Mouse (Mus musculus) megakaryocyte, adult 5-6 weeks (primary cell): ENCODE results near the gene Irgm2. TPM values are rescaled to one million over a fixed set of nuclear protein-coding genes. Genes with fewer than 3 reads are reported as not detected.

ENCODE experiments used
- ATAC-seq: 2 replicates; pipeline ENCODE4 v1.8.0; 2016; ENCODE audit warnings: mild to moderate bottlenecking, inconsistent platforms; ENCODE audit not compliant: poor library complexity, severe bottlenecking
- total RNA-seq, 2 experiments: library from RNA; stranded (forward) in 1 of 2; stranded (reverse) in 1 of 2; fragments of 153-499, 151-499 nt in 1 of 2; fragments of 221-1000, 200-1000 nt in 1 of 2; gene quantifications; 2 replicates each; pipeline versions ENCODE4 v1.2.3 to v1.2.4; 2015 to 2017

Gene Irgm2
- total RNA-seq, 2 experiments from 2014 or later = 18.2 to 19.7 TPM

DNA sequence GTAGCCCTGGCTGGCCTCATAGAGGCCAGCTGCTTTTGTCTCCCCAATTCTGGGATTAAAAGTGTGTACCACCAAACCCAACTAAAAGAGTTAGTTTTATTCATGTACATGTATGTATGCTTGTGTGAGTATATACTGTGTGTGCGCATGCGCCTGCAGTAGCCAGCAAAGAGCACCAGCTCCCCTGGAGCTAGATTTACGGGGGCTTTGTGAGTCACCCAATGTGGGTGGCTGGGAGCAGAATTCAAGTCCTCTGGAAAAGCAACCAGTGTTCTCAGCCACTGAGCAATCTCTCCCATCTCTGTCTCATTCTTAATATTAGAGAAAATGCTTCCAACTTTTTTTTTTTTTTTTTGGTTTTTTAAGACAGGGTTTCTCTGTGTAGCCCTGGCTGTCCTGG is 55.0 kb downstream of the Irgm2 start:
- ATAC-seq = no peak

DNA sequence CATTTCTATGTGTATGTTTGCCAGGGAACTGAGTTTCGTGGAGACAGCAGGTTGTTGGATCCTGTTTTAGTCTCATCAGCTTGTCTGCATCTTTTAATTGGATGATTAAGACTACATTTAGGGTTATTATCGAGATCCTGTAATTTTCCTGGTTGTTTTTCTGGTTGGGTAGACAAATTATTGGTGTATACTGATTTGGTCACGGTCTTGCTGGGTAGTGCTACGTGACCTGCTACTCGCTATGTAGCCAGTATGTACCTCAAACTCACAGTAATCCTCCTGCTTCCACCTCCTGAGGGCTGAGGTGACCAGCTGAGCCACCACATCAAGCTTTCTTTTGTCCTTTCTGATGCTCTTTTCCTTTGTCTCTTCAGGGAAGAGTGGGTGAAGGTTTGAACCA is 58.4 kb downstream of the Irgm2 start:
- no peak for ATAC-seq

DNA sequence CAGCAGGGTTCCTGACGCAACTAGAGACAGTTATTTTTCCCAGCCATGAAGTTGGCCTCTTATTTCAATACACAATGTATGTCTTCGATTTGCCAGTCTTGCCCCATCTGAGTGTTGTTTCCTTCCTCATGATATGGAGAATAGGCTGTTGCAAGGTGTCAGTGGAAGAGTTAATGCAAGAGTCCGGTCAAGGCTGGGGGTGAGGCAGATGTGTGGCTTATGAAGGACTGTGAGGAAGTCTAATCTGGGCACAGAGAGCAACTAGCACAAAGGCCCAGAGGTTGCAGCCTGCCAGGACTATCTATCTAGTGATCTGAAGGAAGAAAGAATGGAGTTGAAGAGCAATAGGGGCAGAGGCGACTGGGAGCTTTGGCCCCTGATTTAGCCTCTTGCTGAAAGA is 60.7 kb downstream of the Irgm2 start:
- peak; percentile 94 for ATAC-seq

DNA sequence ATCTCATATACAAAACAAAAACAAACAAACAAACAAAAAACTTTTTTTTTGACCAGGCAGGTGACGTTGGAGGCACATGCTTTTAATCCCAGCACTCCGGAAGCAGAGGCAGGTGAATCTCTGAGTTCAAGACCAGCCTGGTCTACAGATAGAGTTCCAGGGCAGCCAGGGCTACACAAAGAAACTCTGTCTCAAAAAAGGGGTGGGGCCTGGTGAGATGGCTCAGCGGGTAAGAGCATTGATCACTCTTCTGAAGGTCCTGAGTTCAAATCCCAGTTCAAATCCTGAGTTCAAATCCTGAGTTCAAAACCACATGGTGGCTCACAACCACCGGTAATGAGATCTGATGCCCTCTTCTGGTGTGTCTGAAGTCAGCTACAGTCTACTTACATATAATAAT is 62.4 kb downstream of the Irgm2 start:
- ATAC-seq = no peak

DNA sequence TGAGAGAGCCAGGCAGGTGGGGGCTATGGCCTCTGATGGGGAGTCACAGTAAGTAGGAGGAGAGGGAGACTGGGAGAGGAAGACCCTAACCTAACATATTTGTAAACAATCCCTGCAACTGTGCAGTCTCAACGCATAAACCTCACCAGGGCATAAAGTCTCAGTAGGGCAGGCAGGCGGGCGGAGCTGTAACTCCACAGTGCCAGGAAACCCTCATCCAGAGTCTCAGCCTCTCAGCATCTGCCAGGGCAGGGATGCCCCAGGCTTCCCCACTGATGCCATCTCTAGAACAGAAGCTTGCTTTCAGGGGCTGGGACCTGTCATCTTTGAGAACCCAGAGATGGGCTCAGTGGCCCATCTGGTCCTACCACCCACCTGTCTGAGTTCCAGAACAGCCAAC is 62.9 kb downstream of the Irgm2 start:
- ATAC-seq = no peak

DNA sequence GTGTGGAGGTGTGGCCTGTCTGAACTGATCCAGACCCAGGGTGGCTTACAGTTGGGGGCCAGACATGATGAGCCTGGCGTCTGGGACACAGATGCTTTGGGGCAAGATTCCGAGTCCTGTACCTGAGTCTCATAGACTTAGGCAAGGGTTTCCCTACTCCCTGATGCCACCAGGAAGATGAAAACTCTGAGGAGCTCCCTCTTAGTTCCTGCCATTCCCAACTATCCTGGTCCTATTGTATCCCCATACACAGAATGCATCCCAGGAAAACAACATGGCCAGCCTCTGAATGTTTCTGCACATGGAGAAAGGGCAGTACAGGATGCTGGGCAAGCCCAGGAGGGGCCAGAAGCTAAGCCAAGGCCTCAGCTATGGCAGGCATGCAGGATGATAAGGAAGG is 64.1 kb downstream of the Irgm2 start:
- no peak for ATAC-seq

DNA sequence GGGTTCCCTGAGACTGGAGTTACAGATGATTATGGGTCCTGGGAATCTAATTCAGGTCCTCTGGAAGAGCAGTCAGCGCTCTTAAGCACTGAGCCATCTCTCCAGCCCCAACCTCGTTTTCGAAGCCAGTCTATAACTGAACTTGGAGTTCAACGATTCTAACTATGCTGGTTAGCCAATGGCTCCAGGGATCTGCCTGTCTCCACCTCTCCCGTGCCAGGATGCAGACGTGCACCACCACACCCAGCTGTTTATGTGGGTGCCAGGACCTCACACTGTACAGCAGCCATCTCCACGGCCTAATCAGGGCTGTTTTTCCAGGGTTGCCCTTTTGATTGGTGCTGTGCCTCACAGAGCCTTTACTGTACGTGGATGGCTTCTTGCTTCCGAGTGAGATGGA is 65.1 kb downstream of the Irgm2 start:
- no peak for ATAC-seq

DNA sequence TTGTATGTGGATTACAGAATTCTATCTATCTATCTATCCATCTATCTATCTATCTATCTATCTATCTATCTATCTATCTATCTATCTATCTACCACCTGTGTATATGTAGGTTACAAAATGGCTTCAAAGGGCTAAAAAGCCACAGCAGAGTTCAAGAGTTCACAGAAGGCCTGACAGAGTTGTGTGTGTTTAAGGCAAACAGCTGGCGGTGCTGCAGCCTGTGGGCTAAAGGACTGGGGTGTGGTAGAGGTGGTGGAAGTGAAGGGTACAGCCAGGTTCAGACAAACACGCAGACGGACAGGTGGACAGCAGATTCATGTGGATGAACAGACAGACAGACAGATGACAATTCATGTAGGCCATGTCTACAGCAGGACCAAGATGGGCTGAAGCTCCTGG is 68.9 kb downstream of the Irgm2 start:
- no peak for ATAC-seq

Other genes with a start within 250 kb of the Irgm2 start
- gene Larp1, start 190.6 kb upstream of the Irgm2 start, total RNA-seq (2015) = 62.3 and 65.1 TPM in 2 replicates
- 29.8 and 38.1 TPM in 2 replicates for gene Larp1, start 190.6 kb upstream of the Irgm2 start, total RNA-seq (2017)
- not detected in 2 replicates for gene Gm12248, start 106.5 kb upstream of the Irgm2 start, total RNA-seq (2015)
- not detected in 2 replicates for gene Gm12248, start 106.5 kb upstream of the Irgm2 start, total RNA-seq (2017)
- gene Cnot8, start 95.5 kb upstream of the Irgm2 start, total RNA-seq (2015) = 57.4 and 62.3 TPM in 2 replicates
- gene Cnot8, start 95.5 kb upstream of the Irgm2 start, total RNA-seq (2017) = 86.3 and 88.8 TPM in 2 replicates
- 3.4 and 7.3 TPM in 2 replicates for gene Gemin5, start 31.1 kb upstream of the Irgm2 start, total RNA-seq (2015)
- gene Gemin5, start 31.1 kb upstream of the Irgm2 start, total RNA-seq (2017) = 7.4 and 7.8 TPM in 2 replicates
- gene Mrpl22, start 28.0 kb upstream of the Irgm2 start, total RNA-seq (2015) = 45.0 and 47.8 TPM in 2 replicates
- 29.6 and 31.8 TPM in 2 replicates for gene Mrpl22, start 28.0 kb upstream of the Irgm2 start, total RNA-seq (2017)
- gene Igtp, start 62 bp upstream of the Irgm2 start, total RNA-seq (2015) = 21.0 and 23.8 TPM in 2 replicates
- gene Igtp, start 62 bp upstream of the Irgm2 start, total RNA-seq (2017) = 14.0 and 16.0 TPM in 2 replicates
- gene 4930438A08Rik, start 75.2 kb downstream of the Irgm2 start, total RNA-seq (2015) = 12.5 and 18.7 TPM in 2 replicates
- gene 4930438A08Rik, start 75.2 kb downstream of the Irgm2 start, total RNA-seq (2017) = 23.6 and 30.1 TPM in 2 replicates
- 5.6 and 9.7 TPM in 2 replicates for gene Zfp692, start 107.5 kb downstream of the Irgm2 start, total RNA-seq (2015)
- 8.6 and 9.2 TPM in 2 replicates for gene Zfp692, start 107.5 kb downstream of the Irgm2 start, total RNA-seq (2017)
- gene Zfp672, start 130.7 kb downstream of the Irgm2 start, total RNA-seq (2015) = 26.9 and 28.8 TPM in 2 replicates
- 14.7 and 19.2 TPM in 2 replicates for gene Zfp672, start 130.7 kb downstream of the Irgm2 start, total RNA-seq (2017)
- gene Sh3bp5l, start 131.1 kb downstream of the Irgm2 start, total RNA-seq (2015) = 3.8 and 4.1 TPM in 2 replicates
- gene Sh3bp5l, start 131.1 kb downstream of the Irgm2 start, total RNA-seq (2017) = 13.6 and 20.5 TPM in 2 replicates
- gene Lypd8, start 179.4 kb downstream of the Irgm2 start, total RNA-seq (2015) = not detected in 2 replicates
- not detected in 2 replicates for gene Lypd8, start 179.4 kb downstream of the Irgm2 start, total RNA-seq (2017)
- not detected in 2 replicates for gene 1810065E05Rik, start 221.5 kb downstream of the Irgm2 start, total RNA-seq (2015)
- not detected in 2 replicates for gene 1810065E05Rik, start 221.5 kb downstream of the Irgm2 start, total RNA-seq (2017)
- gene Gm12253, start 232.9 kb downstream of the Irgm2 start, total RNA-seq (2015) = not detected in 2 replicates
- gene Gm12253, start 232.9 kb downstream of the Irgm2 start, total RNA-seq (2017) = not detected in 2 replicates